Mouse (Mus musculus): ENCODE data around the gene Susd1.

GRCm38 (mm10) chr4:59330961-59331604 lies 107.3 kb downstream of the Susd1 start:
- TF ChIP-seq POLR2A (IDR thresholded peaks at IDR 0.05; ENCODE audit: borderline replicate concordance, insufficient read depth, low read length) (no peak), CTCF (IDR thresholded peaks at IDR 0.05; ENCODE audit: borderline replicate concordance, insufficient read depth, low read depth, low read length) (no peak)

Data from cerebellum, adult 2 months (tissue).